7 mouse cellular contexts compared by ENCODE assay signal in genomic region chr9:41327561-41327960, GRCm38 (mm10).
DNase-seq lines count a peak whose midpoint lies in the region; ATAC-seq and TF ChIP-seq lines count a peak whose summit lies in the region.

No protein-coding gene starts in this region.

- ATAC-seq in lung, embryonic 14.5 days (ENCODE audit: insufficient read depth): no peak
- ATAC-seq in lung, postnatal 0 days: no peak
- ATAC-seq in embryonic facial prominence, embryonic 15.5 days (ENCODE audit: insufficient number of reproducible peaks, low FRiP score, low TSS enrichment, low read depth): no peak
- no peak for ATAC-seq in hindbrain, embryonic 16.5 days

- no peaks in the 10 kb centered on the region for H3K4me1 ChIP-seq in lung, embryonic 14.5 days (ENCODE audit: insufficient read depth)
- H3K4me1 ChIP-seq in lung, postnatal 0 days (ENCODE audit: insufficient read depth, low read depth, low read length): no peaks in the 10 kb centered on the region
- H3K4me1 ChIP-seq in embryonic facial prominence, embryonic 15.5 days: peaks cover 26% of the 10 kb centered on the region
- peaks cover 19% of the 10 kb centered on the region for H3K4me1 ChIP-seq in hindbrain, embryonic 16.5 days (ENCODE audit: control insufficient read depth, insufficient read depth, low read depth, low read length)

- no peaks in the 10 kb centered on the region for H3K9me3 ChIP-seq in lung, embryonic 14.5 days (ENCODE audit: low read depth, low read length)
- no peaks in the 10 kb centered on the region for H3K9me3 ChIP-seq in lung, postnatal 0 days (ENCODE audit: low read length)
- no peaks in the 10 kb centered on the region for H3K9me3 ChIP-seq in embryonic facial prominence, embryonic 15.5 days (replicated peaks)
- no peaks in the 10 kb centered on the region for H3K9me3 ChIP-seq in hindbrain, embryonic 16.5 days (ENCODE audit: control insufficient read depth, low read length)

- WGBS in lung, embryonic 14.5 days: 48% methylated on average over 1 of the region's 1 CpGs
- 67% methylated on average over 1 of the region's 1 CpGs for WGBS in lung, postnatal 0 days
- WGBS in embryonic facial prominence, embryonic 15.5 days: 16% methylated on average over 1 of the region's 1 CpGs
- 9% methylated on average over 1 of the region's 1 CpGs for WGBS in hindbrain, embryonic 16.5 days

- no peak for DNase-seq in lung, embryonic 14.5 days
- no peak for DNase-seq in lung, postnatal 0 days (ENCODE audit: low spot score)
- peak; percentile 4 for DNase-seq in skeletal muscle tissue, adult 2 months (ENCODE audit: low read depth, low spot score)
- DNase-seq in lung, postnatal 4 days: no peak
- DNase-seq in urinary bladder, postnatal 14 days (ENCODE audit: low spot score): no peak

- peak overlapping the region; percentile 33 for H3K4me2 ChIP-seq in lung, embryonic 14.5 days
- no peak overlapping the region for H3K4me2 ChIP-seq in lung, postnatal 0 days (replicated peaks; ENCODE audit: low read depth, low read length)
- H3K4me2 ChIP-seq in embryonic facial prominence, embryonic 15.5 days (replicated peaks): peak overlapping the region; percentile 25
- peak overlapping the region; percentile 38 for H3K4me2 ChIP-seq in hindbrain, embryonic 16.5 days (ENCODE audit: low read length)

- TF ChIP-seq EP300 in lung, postnatal 0 days (IDR thresholded peaks at IDR 0.05): no peak

- H3K27me3 ChIP-seq in lung, embryonic 14.5 days (ENCODE audit: insufficient read depth, low read length): no peaks in the 10 kb centered on the region
- H3K27me3 ChIP-seq in lung, postnatal 0 days (replicated peaks; ENCODE audit: insufficient read depth, low read length): no peaks in the 10 kb centered on the region
- H3K27me3 ChIP-seq in embryonic facial prominence, embryonic 15.5 days: no peaks in the 10 kb centered on the region
- no peaks in the 10 kb centered on the region for H3K27me3 ChIP-seq in hindbrain, embryonic 16.5 days (replicated peaks; ENCODE audit: control insufficient read depth, insufficient read depth, low read length)

- no peak for TF ChIP-seq CTCF in lung, embryonic 14.5 days (IDR thresholded peaks at IDR 0.05; ENCODE audit: low read depth)
- no peak for TF ChIP-seq CTCF in lung, postnatal 0 days (IDR thresholded peaks at IDR 0.05)

- H3K4me3 ChIP-seq in lung, embryonic 14.5 days (ENCODE audit: low read depth, low read length): no peak overlapping the region
- no peak overlapping the region for H3K4me3 ChIP-seq in lung, postnatal 0 days (ENCODE audit: low read depth, low read length)
- no peak overlapping the region for H3K4me3 ChIP-seq in embryonic facial prominence, embryonic 15.5 days (replicated peaks)
- H3K4me3 ChIP-seq in hindbrain, embryonic 16.5 days (ENCODE audit: low read length): no peak overlapping the region

- no peak overlapping the region for H3K9ac ChIP-seq in lung, embryonic 14.5 days
- no peak overlapping the region for H3K9ac ChIP-seq in lung, postnatal 0 days (replicated peaks; ENCODE audit: low read depth)
- H3K9ac ChIP-seq in embryonic facial prominence, embryonic 15.5 days: no peak overlapping the region
- H3K9ac ChIP-seq in hindbrain, embryonic 16.5 days (ENCODE audit: low read depth, low read length): no peak overlapping the region

- no peaks in the 10 kb centered on the region for H3K36me3 ChIP-seq in lung, embryonic 14.5 days (ENCODE audit: insufficient read depth)
- no peaks in the 10 kb centered on the region for H3K36me3 ChIP-seq in lung, postnatal 0 days (ENCODE audit: insufficient read depth, low read length)
- H3K36me3 ChIP-seq in embryonic facial prominence, embryonic 15.5 days: no peaks in the 10 kb centered on the region
- H3K36me3 ChIP-seq in hindbrain, embryonic 16.5 days (ENCODE audit: control insufficient read depth, insufficient read depth, low read length): no peaks in the 10 kb centered on the region

- H3K27ac ChIP-seq in lung, embryonic 14.5 days (ENCODE audit: low read depth): no peak overlapping the region
- H3K27ac ChIP-seq in lung, postnatal 0 days (ENCODE audit: low read length): no peak overlapping the region
- H3K27ac ChIP-seq in embryonic facial prominence, embryonic 15.5 days (replicated peaks): peak overlapping the region; percentile 45
- H3K27ac ChIP-seq in hindbrain, embryonic 16.5 days (ENCODE audit: low read depth, low read length): no peak overlapping the region
